Mouse (Mus musculus) left cerebral cortex, adult 18-20 months (tissue): ENCODE results near the gene Cnga3. TPM values are rescaled to one million over a fixed set of nuclear protein-coding genes. Genes with fewer than 3 reads are reported as not detected.

Experiments used
- DNase-seq, 2 experiments: peaks; one replicate each; pipeline ENCODE4 v3.0.0; 2021 to 2022; ENCODE audit warnings: low spot score in 2 of 2, mixed read lengths in 1 of 2
- total RNA-seq, 2 experiments: library from RNA; stranded (reverse); gene quantifications; 2 replicates each; pipeline ENCODE4 v1.2.3; 2021

Cnga3 gene
- total RNA-seq, 2 experiments from 2014 or later = 0.12 TPM; not detected in 1

- peak; percentile 56 to 72 for DNase-seq
Measured at GRCm38 (mm10) chr1:37272464-37272863, 58.2 kb downstream of the Cnga3 start.

- DNase-seq = no peak
Measured at GRCm38 (mm10) chr1:37286556-37286955, 72.3 kb downstream of the Cnga3 start.

GRCm38 (mm10) chr1:37287748-37288147, 73.5 kb downstream of the Cnga3 start:
- DNase-seq = no peak

- peak; percentile 61 to 62 for DNase-seq
Measured at GRCm38 (mm10) chr1:37288181-37288935, 74.1 kb downstream of the Cnga3 start.

GRCm38 (mm10) chr1:37288941-37289340, 74.7 kb downstream of the Cnga3 start:
- no peak for DNase-seq

GRCm38 (mm10) chr1:37296414-37296813, 82.2 kb downstream of the Cnga3 start:
- no peak for DNase-seq

GRCm38 (mm10) chr1:37298904-37299303, 84.7 kb downstream of the Cnga3 start:
- DNase-seq = no peak

- DNase-seq = peak; percentile 92 to 95
Measured at GRCm38 (mm10) chr1:37299540-37300491, 85.6 kb downstream of the Cnga3 start, which contains the start of gene Inpp4a. Inpp4a (plus strand) TSS chr1:37299865.

GRCm38 (mm10) chr1:37300650-37301049, 86.4 kb downstream of the Cnga3 start:
- peak in 1 of 2 experiments; percentile 22 for DNase-seq

GRCm38 (mm10) chr1:37302801-37303200, 88.6 kb downstream of the Cnga3 start:
- no peak for DNase-seq

GRCm38 (mm10) chr1:37305691-37306287, 91.6 kb downstream of the Cnga3 start:
- DNase-seq = no peak

GRCm38 (mm10) chr1:37307586-37307985, 93.4 kb downstream of the Cnga3 start:
- DNase-seq = no peak

GRCm38 (mm10) chr1:37308021-37308742, 93.9 kb downstream of the Cnga3 start:
- no peak for DNase-seq

- no peak for DNase-seq
Measured at GRCm38 (mm10) chr1:37308743-37309100, 94.5 kb downstream of the Cnga3 start.

GRCm38 (mm10) chr1:37309939-37310515, 95.8 kb downstream of the Cnga3 start:
- no peak for DNase-seq

Other genes with a start within 250 kb of the Cnga3 start
- 1 to 10 TPM in 1 of 2 experiments, under 1 TPM in 1; 0.91 to 1.7 TPM for gene Vwa3b, start 187.8 kb upstream of the Cnga3 start, total RNA-seq
- 100 to 1,000 TPM; 212 to 215 TPM for gene Inpp4a, start 85.4 kb downstream of the Cnga3 start, total RNA-seq
- 10 to 100 TPM; 66.0 to 66.1 TPM for gene Coa5, start 215.7 kb downstream of the Cnga3 start, total RNA-seq
- 10 to 100 TPM; 58.5 to 59.5 TPM for gene Unc50, start 215.7 kb downstream of the Cnga3 start, total RNA-seq